Mouse (Mus musculus) hindbrain, postnatal 0 days (tissue): ENCODE measurements at regions not wholly inside any gene's neighbourhood (a gene's known extent, or its start where the extent isn't known, plus 50 kb on each side); places are given as distances from the start of the nearest gene placed in this dataset.

ENCODE experiments used
- ATAC-seq: fragments of 200-750 bp; cut with Nextera tagmentation; 2 replicates; pipeline ENCODE4 v1.8.0; 2017; ENCODE audit warnings: mild to moderate bottlenecking, moderate TSS enrichment, moderate library complexity
- DNase-seq: peaks from one replicate; pipeline ENCODE4 v3.0.0-alpha.2; 2015; ENCODE audit warnings: low spot score
- H3K27ac ChIP-seq: fragments of 300-500 bp; sonication (generic); 2 replicates; pipeline ENCODE4 v1.5.1; 2014; ENCODE audit warnings: mild to moderate bottlenecking
- H3K27me3 ChIP-seq: fragments of 300-500 bp; sonication (generic); 2 replicates; pipeline ENCODE4 v1.6.1; 2014; ENCODE audit warnings: low read length, mixed read lengths; ENCODE audit not compliant: insufficient read depth
- H3K36me3 ChIP-seq: fragments of 300-500 bp; sonication (generic); 2 replicates; pipeline ENCODE4 v1.6.1; 2014; ENCODE audit warnings: low read length, mixed read lengths; ENCODE audit not compliant: insufficient read depth
- H3K4me1 ChIP-seq: fragments of 300-500 bp; sonication (generic); 2 replicates; pipeline ENCODE4 v1.6.1; 2014; ENCODE audit warnings: antibody characterized with exemption, low read length, mixed read lengths; ENCODE audit not compliant: insufficient read depth
- H3K4me2 ChIP-seq: fragments of 300-500 bp; sonication (generic); 2 replicates; pipeline ENCODE4 v1.6.1; 2014; ENCODE audit warnings: low read depth, mild to moderate bottlenecking, low read length, moderate library complexity, mixed read lengths
- H3K4me3 ChIP-seq: fragments of 300-500 bp; sonication (generic); 2 replicates; pipeline ENCODE4 v1.5.1; 2014; ENCODE audit warnings: low read length
- H3K9ac ChIP-seq: fragments of 300-500 bp; sonication (generic); replicated peaks from 2 replicates; pipeline ENCODE4 v1.6.1; 2014; ENCODE audit warnings: mild to moderate bottlenecking, low read length, moderate library complexity, mixed read lengths
- H3K9me3 ChIP-seq: fragments of 300-500 bp; sonication (generic); 2 replicates; pipeline ENCODE4 v1.6.1; 2016; ENCODE audit warnings: low read length, mixed read lengths
- CTCF ChIP-seq: IDR thresholded peaks from 2 replicates; pipeline ENCODE4 v1.5.1; 2016; ENCODE audit warnings: antibody characterized with exemption, control low read depth, low read depth
- WGBS: fragments of 180-500 bp; shearing (Covaris S2); extraction: QIAGEN DNeasy Blood & Tissue Kit; methylation state at CpG from one replicate; pipeline ENCODE4 v1.1.7; 2014; 5-methylcytosine and 5-hydroxymethylcytosine counted together

GRCm38 (mm10) chr11:31780969-31781368 is 91.0 kb upstream of the Cpeb4 start:
- ATAC-seq (no peak), DNase-seq (no peak)
- H3K4me1 ChIP-seq = no peaks in the 10 kb centered on the region
- H3K27me3 ChIP-seq = no peaks in the 10 kb centered on the region
- H3K4me3 ChIP-seq = no peak overlapping the region
- H3K27ac ChIP-seq = no peak overlapping the region
- no peaks in the 10 kb centered on the region for H3K36me3 ChIP-seq
- no peak for TF ChIP-seq CTCF
- H3K9me3 ChIP-seq = 0 out of 2 replicates have a peak, but pooled peaks cover 3% of the 10 kb centered on the region
- no peak overlapping the region for H3K9ac ChIP-seq
- 92% methylated on average over 6 of the region's 6 CpGs for WGBS
- H3K4me2 ChIP-seq = no peak overlapping the region

- H3K27me3 ChIP-seq = no peaks in the 10 kb centered on the region
- WGBS = 88% methylated on average over 6 of the region's 6 CpGs
- ATAC-seq = no peak
Measured at GRCm38 (mm10) chr11:31781605-31782004, 90.4 kb upstream of the Cpeb4 start.

GRCm38 (mm10) chr11:31783506-31784063 is 88.4 kb upstream of the Cpeb4 start:
- Histone ChIP-seq H3K36me3 (no peaks in the 10 kb centered on the region), H3K27me3 (no peaks in the 10 kb centered on the region), H3K4me1 (no peaks in the 10 kb centered on the region), H3K9me3 (0 out of 2 replicates have a peak, but pooled peaks cover 3% of the 10 kb centered on the region), H3K4me3 (no peak overlapping the region), H3K27ac (no peak overlapping the region), H3K4me2 (no peak overlapping the region), H3K9ac (no peak overlapping the region)
- 84% methylated on average over 4 of the region's 4 CpGs for WGBS
- no peak for TF ChIP-seq CTCF
- DNase-seq = no peak
- no peak for ATAC-seq

More at GRCm38 (mm10) chr11:31781605-31782004, 90.4 kb upstream of the Cpeb4 start:
- H3K36me3 ChIP-seq = no peaks in the 10 kb centered on the region
- H3K27ac ChIP-seq = no peak overlapping the region
- no peak overlapping the region for H3K9ac ChIP-seq
- 0 out of 2 replicates have a peak, but pooled peaks cover 3% of the 10 kb centered on the region for H3K9me3 ChIP-seq
- no peak for DNase-seq
- H3K4me3 ChIP-seq = no peak overlapping the region
- no peaks in the 10 kb centered on the region for H3K4me1 ChIP-seq
- no peak for TF ChIP-seq CTCF
- H3K4me2 ChIP-seq = no peak overlapping the region

GRCm38 (mm10) chr11:31784332-31784901 is 87.6 kb upstream of the Cpeb4 start:
- no peaks in the 10 kb centered on the region for H3K4me1 ChIP-seq
- no peak overlapping the region for H3K27ac ChIP-seq
- no peak for DNase-seq
- no peaks in the 10 kb centered on the region for H3K27me3 ChIP-seq
- no peak overlapping the region for H3K4me3 ChIP-seq
- no peak for ATAC-seq
- no peak for TF ChIP-seq CTCF
- no peak overlapping the region for H3K4me2 ChIP-seq
- 92% methylated on average over 6 of the region's 6 CpGs for WGBS
- H3K36me3 ChIP-seq = no peaks in the 10 kb centered on the region
- no peak overlapping the region for H3K9ac ChIP-seq
- 0 out of 2 replicates have a peak, but pooled peaks cover 3% of the 10 kb centered on the region for H3K9me3 ChIP-seq

DNA sequence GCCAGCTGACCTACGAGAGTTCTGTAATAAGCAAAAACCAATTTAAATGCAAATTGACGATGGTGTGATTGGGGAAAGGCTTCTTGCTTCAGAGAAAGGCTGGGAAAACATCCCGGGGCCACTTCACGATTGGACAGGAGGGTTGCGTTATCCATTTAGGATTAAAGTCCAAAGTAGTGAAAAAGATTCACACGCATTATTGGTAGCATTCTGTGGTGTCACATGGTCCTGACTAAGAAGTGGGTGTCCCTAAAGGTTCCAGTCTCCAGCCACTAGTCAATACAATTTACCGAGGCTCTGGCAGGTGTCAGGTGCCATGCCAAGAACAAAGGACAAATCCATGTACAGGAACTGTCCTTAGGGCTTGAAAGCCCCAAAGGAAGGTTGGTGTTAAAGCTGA is 86.9 kb upstream of the Cpeb4 start:
- no peak for TF ChIP-seq CTCF
- ATAC-seq = no peak
- WGBS = 72% methylated on average over 7 of the region's 7 CpGs

DNA sequence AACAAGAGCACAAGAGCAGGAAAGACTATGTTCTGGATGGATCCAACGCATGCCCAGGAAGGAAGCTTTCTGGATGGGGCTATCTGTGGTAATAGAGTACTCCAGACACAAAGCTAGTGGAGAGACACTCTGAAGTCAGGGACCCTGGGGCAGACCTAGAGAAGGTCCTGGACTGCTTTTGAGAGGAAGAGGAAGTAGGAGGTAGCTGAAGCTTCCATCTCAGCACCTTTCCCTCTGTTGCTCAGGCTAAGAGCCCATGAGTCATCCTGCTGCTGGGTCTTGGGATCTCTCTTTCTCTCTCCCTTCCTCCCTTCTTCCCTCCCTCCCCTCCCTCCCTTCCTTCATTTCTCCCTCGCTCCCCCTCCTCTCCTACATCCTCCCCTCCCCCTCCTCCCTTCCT is 84.6 kb upstream of the Cpeb4 start:
- TF ChIP-seq CTCF = no peak
- H3K4me3 ChIP-seq = no peak overlapping the region
- H3K4me1 ChIP-seq = no peaks in the 10 kb centered on the region
- ATAC-seq (no peak), DNase-seq (no peak)
- no peak overlapping the region for H3K9ac ChIP-seq
- WGBS = 76% methylated on average over 2 of the region's 2 CpGs
- no peak overlapping the region for H3K4me2 ChIP-seq
- no peak overlapping the region for H3K27ac ChIP-seq
- no peaks in the 10 kb centered on the region for H3K27me3 ChIP-seq
- no peaks in the 10 kb centered on the region for H3K36me3 ChIP-seq
- 0 out of 2 replicates have a peak, but pooled peaks cover 3% of the 10 kb centered on the region for H3K9me3 ChIP-seq

More for the DNA sequence above, 86.9 kb upstream of the Cpeb4 start:
- H3K9me3 ChIP-seq = 0 out of 2 replicates have a peak, but pooled peaks cover 3% of the 10 kb centered on the region
- no peak overlapping the region for H3K9ac ChIP-seq
- no peak for DNase-seq
- H3K4me3 ChIP-seq = no peak overlapping the region
- H3K36me3 ChIP-seq = no peaks in the 10 kb centered on the region
- no peaks in the 10 kb centered on the region for H3K27me3 ChIP-seq
- no peak overlapping the region for H3K27ac ChIP-seq
- H3K4me1 ChIP-seq = no peaks in the 10 kb centered on the region
- H3K4me2 ChIP-seq = no peak overlapping the region

DNA sequence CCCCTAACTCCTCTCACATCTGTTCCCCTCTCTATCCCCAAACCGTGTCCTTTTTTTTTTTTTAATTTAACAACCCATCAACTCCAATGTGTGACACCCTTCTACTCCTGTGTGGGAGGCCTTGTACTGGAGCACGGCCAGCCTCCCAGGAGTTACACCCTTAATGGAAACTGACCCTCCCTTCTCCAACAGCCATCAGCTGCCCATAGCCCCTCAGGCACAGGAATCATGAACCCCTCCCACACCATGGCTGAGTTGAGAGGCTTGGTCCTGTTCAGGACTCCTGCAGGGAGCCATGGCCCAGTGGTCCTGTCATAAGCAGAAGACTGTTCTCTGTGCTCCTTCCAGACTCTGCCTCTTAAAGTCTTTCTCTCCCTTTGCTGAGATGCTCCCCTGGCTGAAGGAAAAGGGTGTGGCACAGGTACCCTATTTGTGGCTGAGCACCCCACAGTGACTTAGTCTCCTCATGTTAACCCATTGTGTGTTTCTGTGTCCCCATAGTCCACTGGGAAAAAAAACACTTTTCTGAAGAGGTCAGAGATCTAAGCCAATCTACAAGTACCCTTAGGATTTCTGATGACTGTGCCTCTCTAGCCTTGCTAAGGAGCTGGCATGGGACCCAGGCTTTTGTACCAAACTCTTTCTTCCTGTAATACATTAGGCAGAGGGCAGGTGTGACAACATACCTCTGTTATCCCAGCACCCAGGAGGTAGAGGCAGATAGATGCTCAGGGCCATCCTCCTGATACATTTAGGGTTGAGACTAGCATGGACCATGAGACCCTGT is 83.9 kb upstream of the Cpeb4 start:
- DNase-seq (no peak), ATAC-seq (no peak)
- Histone ChIP-seq H3K4me1 (no peaks in the 10 kb centered on the region), H3K4me2 (no peak overlapping the region), H3K4me3 (no peak overlapping the region), H3K27me3 (no peaks in the 10 kb centered on the region), H3K27ac (no peak overlapping the region), H3K9me3 (0 out of 2 replicates have a peak, but pooled peaks cover 3% of the 10 kb centered on the region), H3K9ac (no peak overlapping the region), H3K36me3 (no peaks in the 10 kb centered on the region)
- no peak for TF ChIP-seq CTCF
- 49% methylated on average over 2 of the region's 2 CpGs for WGBS
